Mouse (Mus musculus): Measurements from ENCODE around the gene Nudc. TPM values are rescaled to one million over a fixed set of nuclear protein-coding genes. Genes with fewer than 3 reads are reported as not detected.

Nudc gene
- polyA plus RNA-seq, 1 experiment from 2014 or later, result 257 TPM

DNA sequence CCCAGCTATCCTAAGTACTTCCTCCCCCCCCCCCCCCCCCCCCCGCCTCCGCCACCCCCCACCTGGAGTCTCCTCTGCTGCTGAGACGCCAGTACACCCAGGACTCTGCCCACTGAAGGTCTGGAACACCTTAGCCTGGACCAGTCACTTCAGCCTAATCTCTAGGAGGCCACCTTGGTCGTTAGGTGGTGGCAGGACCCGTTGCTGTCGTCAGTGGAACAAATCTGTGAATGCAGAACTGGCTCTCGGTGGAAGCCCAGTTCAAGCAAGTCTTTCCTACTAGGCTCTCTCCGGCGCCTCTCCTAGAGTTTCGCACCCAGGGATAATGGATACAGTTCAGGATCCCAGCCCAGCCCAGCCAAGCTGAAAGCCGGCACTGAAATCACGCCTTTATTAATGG lies 51.9 kb downstream of the Nudc start:
- DNase-seq (ENCODE audit: low spot score), result no peak

DNA sequence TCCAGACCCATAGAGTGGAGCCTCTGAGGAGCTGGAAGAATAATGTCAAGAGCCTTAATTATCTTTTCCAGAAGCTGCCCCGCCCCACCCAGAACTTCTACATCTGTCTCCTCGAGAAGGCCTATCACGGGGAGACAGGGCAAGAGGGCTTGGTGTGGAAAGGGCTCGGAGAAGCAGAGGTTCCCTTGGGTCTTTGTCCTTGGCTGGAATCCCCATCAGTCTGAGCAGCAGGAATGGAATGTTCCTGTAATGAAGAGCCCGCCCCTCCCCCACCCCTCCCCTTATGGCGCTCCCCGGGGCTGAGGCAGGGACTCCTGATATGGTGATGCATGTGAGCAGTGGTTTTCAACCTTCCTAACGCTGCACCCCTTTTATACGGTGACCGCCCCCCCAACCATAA lies 54.0 kb downstream of the Nudc start:
- DNase-seq (ENCODE audit: low spot score), result no peak

DNA sequence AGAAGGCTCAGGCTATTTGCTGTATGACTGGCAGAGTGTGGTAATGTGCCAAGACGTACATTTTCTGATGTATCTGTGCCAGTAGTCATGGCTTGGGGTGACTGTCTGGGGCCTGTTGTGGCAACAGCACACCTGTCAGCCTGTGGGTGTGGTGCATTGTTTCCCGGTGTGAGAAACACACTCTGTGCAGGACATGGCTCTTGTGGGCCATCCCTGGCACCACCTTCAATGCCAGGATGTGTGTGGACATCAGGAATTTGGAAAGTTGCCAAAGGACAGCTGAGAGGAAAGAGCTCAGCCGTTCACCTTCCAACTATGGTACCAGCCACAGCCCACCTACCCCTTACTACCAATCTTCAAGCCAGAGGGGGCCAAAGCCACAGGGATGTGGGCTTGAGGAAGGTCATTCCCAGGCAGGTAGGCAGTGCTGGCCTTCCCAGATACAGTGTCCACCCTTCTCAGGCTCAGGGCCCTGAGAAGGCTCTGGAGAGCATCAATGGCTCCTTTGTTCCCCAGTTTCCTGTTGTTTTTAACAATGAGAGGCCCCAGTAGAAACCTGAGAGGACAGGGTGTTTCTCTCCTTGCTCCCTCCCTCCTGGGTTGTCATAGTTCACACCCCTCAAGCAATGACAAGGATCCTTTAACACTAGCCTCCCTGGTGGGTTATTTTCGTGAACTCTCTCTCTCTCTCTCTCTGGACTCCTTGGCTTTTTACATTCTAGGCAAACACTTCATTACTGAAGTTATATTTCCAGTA lies 56.1 kb downstream of the Nudc start:
- no peak for DNase-seq (ENCODE audit: low spot score)

DNA sequence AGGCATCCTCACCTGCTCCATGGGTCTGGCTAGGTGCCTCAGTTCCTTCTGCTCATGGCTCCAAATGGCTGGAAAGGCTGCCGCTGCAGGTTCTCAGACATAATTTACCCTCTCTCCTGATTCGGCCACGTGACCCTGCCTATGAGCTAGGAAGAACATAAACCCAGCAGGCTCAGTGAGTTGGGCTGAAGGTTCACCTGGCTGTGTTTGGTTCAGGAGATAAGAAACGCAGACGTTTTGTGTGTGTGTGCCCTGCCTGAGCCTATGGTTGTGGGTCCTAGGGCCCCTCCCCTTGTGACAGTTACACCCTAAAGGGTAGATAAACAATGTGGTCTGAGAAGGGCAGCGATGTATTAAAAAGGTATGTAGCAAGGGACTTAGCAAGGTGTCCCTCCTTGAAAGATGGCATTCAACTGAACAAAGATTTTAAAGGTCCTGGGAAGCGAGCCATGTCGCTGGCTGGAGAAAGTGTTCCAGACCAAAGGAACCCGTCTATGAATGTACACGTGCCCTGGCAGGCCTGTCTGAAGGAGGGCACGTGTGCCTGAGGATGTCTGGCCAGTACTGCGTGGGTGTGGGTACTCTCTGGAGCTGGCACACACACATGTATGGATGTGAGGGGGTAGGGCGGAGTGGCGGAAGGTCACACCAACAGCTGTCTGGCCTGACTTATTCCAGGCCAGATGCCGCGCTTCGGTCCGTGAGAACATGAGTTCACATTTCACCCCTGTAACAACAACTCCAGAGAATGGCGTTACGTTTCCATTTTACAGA lies 57.0 kb downstream of the Nudc start:
- no peak for DNase-seq (ENCODE audit: low spot score)

DNA sequence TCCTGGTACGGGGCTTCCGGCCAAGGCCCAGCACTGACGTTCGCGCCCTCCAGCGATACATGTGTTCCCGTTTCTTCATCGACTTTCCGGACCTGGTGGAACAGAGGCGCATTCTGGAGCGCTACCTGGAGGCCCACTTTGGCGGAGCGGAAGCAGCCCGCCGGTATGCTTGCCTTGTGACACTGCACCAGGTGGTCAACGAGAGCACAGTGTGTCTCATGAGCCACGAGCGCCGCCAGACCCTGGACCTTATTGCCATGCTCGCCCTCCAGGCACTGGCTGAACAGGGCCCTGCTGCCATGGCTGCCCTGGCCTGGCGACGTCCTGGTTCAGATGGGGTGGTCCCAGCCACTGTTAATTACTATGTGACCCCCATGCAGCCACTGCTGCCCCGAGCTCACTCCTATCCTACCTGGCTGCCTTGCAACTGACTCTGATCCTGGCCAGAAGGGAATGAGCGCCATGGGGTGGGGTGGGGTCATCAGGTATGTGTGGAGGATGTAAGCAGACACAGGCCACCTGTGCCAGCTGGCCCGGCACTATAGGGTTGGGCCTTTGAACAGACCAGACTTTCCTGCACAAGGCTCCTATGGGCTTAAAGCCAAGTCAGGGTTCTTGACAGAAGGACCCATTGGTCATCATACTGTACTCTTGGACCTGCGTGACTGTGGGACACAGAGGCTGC lies 59.0 kb downstream of the Nudc start:
- no peak for DNase-seq (ENCODE audit: low spot score)

DNA sequence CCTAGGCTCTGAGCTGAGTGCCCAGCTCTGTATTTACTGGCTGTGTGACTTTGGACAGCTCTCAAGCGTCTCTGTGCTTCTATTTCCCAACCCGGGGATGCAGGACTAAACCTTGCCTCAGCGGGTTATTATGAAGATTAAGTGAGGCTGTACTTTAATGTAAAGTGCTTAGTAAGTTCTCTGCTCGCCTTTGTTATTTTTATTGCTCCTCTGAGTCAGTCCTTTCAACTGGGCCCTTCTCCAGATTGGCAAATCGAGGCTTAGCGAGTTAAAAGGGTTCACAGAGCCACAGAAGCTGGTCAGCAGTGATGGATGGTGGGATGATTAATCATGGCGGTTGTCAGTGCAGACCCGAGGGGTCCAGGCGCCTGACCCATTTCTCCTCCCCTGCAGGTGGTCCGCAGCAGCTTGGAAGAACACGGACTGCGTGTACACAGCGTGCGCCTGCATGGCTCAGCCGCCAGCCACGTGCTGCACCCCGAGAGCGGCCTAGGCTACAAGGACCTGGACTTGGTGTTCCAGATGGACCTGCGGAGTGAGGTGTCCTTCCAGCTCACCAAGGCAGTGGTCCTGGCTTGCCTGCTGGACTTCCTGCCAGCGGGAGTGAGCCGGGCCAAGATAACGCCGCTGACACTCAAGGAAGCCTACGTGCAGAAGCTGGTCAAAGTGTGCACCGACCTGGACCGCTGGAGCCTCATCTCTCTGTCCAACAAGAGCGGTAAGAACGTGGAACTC lies 59.9 kb downstream of the Nudc start:
- no peak for DNase-seq (ENCODE audit: low spot score)

DNA sequence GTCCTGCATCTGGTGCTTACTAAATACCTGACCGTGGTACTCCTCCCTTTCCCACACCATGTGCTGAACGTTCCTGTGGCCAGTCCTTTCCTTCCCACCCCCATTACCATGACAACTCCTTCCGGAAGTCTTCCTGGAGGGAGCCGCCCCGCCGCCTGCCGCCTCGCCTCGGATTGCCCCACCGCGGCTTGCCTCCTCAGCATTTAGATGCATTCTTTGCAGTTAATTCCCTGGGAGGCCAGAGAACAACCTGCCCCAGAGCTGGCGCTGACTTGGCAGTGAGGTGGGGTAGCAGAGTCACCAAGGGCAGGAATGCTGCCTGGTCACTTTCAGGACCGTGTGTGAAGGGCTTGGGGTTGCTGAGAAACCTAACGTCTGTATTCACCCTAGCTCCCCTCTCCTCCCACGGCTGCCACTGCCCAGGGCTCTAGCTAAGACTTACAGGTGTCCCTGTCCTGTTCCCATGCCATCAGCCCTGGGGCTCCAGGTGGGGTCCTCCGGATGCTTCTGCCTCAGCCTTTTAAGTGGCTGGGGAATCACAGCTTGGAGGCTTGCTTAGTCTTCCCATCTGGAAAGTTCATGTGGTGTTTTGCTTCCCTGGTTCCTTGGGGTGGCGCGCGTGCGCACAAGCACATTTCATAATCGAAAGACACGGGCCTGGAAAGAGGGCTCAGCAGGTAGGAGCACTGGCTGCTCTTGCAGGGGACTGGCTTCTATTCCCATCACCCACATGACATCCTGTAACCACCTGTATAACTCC lies 61.4 kb downstream of the Nudc start:
- no peak for DNase-seq (ENCODE audit: low spot score)

Small RNAs within 50 kb of the gene (microRNA-seq; reads per million reads assigned to microRNA genes)
- gene Gm23158 (ENCODE audit: borderline number of aligned reads), result not detected

Other genes starting within 250 kb of the Nudc start
- 13.6 and 14.2 TPM in 2 replicates for gene Wdtc1, start 192.5 kb downstream of the Nudc start, polyA plus RNA-seq (2015; fragmentation: Nextera tagmentation; extraction: Ambion mirVana)
- gene Slc9a1, start 176.3 kb downstream of the Nudc start, polyA plus RNA-seq (2015; fragmentation: Nextera tagmentation; extraction: Ambion mirVana), result 5.2 and 6.2 TPM in 2 replicates
- 0.38 and 0.40 TPM in 2 replicates for gene Tent5b, start 65.9 kb downstream of the Nudc start, polyA plus RNA-seq (2015; fragmentation: Nextera tagmentation; extraction: Ambion mirVana)
- 1.2 and 1.4 TPM in 2 replicates for gene Trnp1, start 47.4 kb downstream of the Nudc start, polyA plus RNA-seq (2015; fragmentation: Nextera tagmentation; extraction: Ambion mirVana)
- 9.7 and 11.2 TPM in 2 replicates for gene Kdf1, start 27.0 kb downstream of the Nudc start, polyA plus RNA-seq (2015; fragmentation: Nextera tagmentation; extraction: Ambion mirVana)
- gene Nr0b2, start 7.4 kb upstream of the Nudc start, polyA plus RNA-seq (2015; fragmentation: Nextera tagmentation; extraction: Ambion mirVana), result 0.33 and 0.37 TPM in 2 replicates
- gene Gpatch3, start 28.7 kb upstream of the Nudc start, polyA plus RNA-seq (2015; fragmentation: Nextera tagmentation; extraction: Ambion mirVana), result 8.3 and 8.9 TPM in 2 replicates
- gene Gpn2, start 38.4 kb upstream of the Nudc start, polyA plus RNA-seq (2015; fragmentation: Nextera tagmentation; extraction: Ambion mirVana), result 23.4 and 25.9 TPM in 2 replicates
- 60.3 and 66.3 TPM in 2 replicates for gene Sfn, start 56.2 kb upstream of the Nudc start, polyA plus RNA-seq (2015; fragmentation: Nextera tagmentation; extraction: Ambion mirVana)
- gene Zdhhc18, start 104.2 kb upstream of the Nudc start, polyA plus RNA-seq (2015; fragmentation: Nextera tagmentation; extraction: Ambion mirVana), result 6.7 and 10.5 TPM in 2 replicates
- 18.6 and 19.4 TPM in 2 replicates for gene Pigv, start 126.7 kb upstream of the Nudc start, polyA plus RNA-seq (2015; fragmentation: Nextera tagmentation; extraction: Ambion mirVana)
- gene Arid1a, start 210.8 kb upstream of the Nudc start, polyA plus RNA-seq (2015; fragmentation: Nextera tagmentation; extraction: Ambion mirVana), result 25.3 and 36.5 TPM in 2 replicates

Data from thymus, postnatal 0 days (tissue).